Mouse (Mus musculus): ENCODE data around the gene Ddx58. TPM values are rescaled to one million over a fixed set of nuclear protein-coding genes. Genes with fewer than 3 reads are reported as not detected.

The Ddx58 gene
- total and polyA plus RNA-seq, 2 experiments from 2014 or later = 3.0 to 6.4 TPM

GRCm38 (mm10) chr4:40278880-40279275 lies 39.2 kb upstream of the Ddx58 start:
- DNase-seq (ENCODE audit: low spot score) (no peak), ATAC-seq (ENCODE audit: low FRiP score) (peak; percentile 82)
- Histone ChIP-seq H3K36me3 (ENCODE audit: insufficient read depth, low read length) (peaks cover 10% of the 10 kb centered on the region; the same call in 1 of the 2 replicates), H3K4me2 (ENCODE audit: low read depth, low read length, poor library complexity, severe bottlenecking) (peak overlapping the region; percentile 91), H3K9ac (replicated peaks; ENCODE audit: low read length, poor library complexity, severe bottlenecking) (peak overlapping the region; percentile 81), H3K9me3 (ENCODE audit: low read length) (no peaks in the 10 kb centered on the region), H3K4me3 (ENCODE audit: low read depth, low read length) (peak overlapping the region; percentile 96), H3K4me1 (ENCODE audit: insufficient read depth, low read length) (0 out of 2 replicates have a peak, but pooled peaks cover 5% of the 10 kb centered on the region), H3K27me3 (ENCODE audit: insufficient read depth, low read length) (no peaks in the 10 kb centered on the region), H3K27ac (ENCODE audit: low read depth, low read length) (peak overlapping the region; percentile 62; the same call in 1 of the 2 replicates)
- no peak for TF ChIP-seq CTCF (IDR thresholded peaks at IDR 0.05)
- under 1% methylated on average over 21 of the region's 21 CpGs for WGBS

- under 1% methylated on average over 38 of the region's 38 CpGs for WGBS
- Histone ChIP-seq H3K36me3 (ENCODE audit: insufficient read depth, low read length) (0 out of 2 replicates have a peak, but pooled peaks cover 3% of the 10 kb centered on the region), H3K27ac (ENCODE audit: low read depth, low read length) (peak within 1 kb of the TSS; percentile 97), H3K4me1 (ENCODE audit: insufficient read depth, low read length) (peaks cover 7% of the 10 kb centered on the region), H3K4me2 (ENCODE audit: low read depth, low read length, poor library complexity, severe bottlenecking) (peak within 1 kb of the TSS; percentile 83), H3K9ac (replicated peaks; ENCODE audit: low read length, poor library complexity, severe bottlenecking) (peak within 1 kb of the TSS; percentile 92), H3K9me3 (ENCODE audit: low read length) (no peaks in the 10 kb centered on the region), H3K27me3 (ENCODE audit: insufficient read depth, low read length) (no peaks in the 10 kb centered on the region), H3K4me3 (ENCODE audit: low read depth, low read length) (peak within 1 kb of the TSS; percentile 82)
- ATAC-seq (ENCODE audit: low FRiP score) (peak; percentile 95), DNase-seq (ENCODE audit: low spot score) (peak; percentile 98)
- no peak for TF ChIP-seq CTCF (IDR thresholded peaks at IDR 0.05)
These were observed 29.9 kb upstream of the Ddx58 start, which contains the start of the genes Smim27 and Topors for GRCm38 (mm10) chr4:40269430-40270032. Gene Smim27, plus strand, starts transcription at chr4:40269579. Gene Topors, minus strand, starts transcription at chr4:40269850.

- Histone ChIP-seq H3K9ac (replicated peaks; ENCODE audit: low read length, poor library complexity, severe bottlenecking) (peak overlapping the region; percentile 92), H3K27me3 (ENCODE audit: insufficient read depth, low read length) (no peaks in the 10 kb centered on the region), H3K4me3 (ENCODE audit: low read depth, low read length) (peak overlapping the region; percentile 82), H3K36me3 (ENCODE audit: insufficient read depth, low read length) (0 out of 2 replicates have a peak, but pooled peaks cover 3% of the 10 kb centered on the region), H3K27ac (ENCODE audit: low read depth, low read length) (peak overlapping the region; percentile 97), H3K4me1 (ENCODE audit: insufficient read depth, low read length) (peaks cover 7% of the 10 kb centered on the region), H3K9me3 (ENCODE audit: low read length) (no peaks in the 10 kb centered on the region), H3K4me2 (ENCODE audit: low read depth, low read length, poor library complexity, severe bottlenecking) (peak overlapping the region; percentile 83)
- 1% methylated on average over 16 of the region's 16 CpGs for WGBS
- ATAC-seq (ENCODE audit: low FRiP score) (0 out of 2 replicates have a peak, but pooled peaks have one; percentile 1), DNase-seq (ENCODE audit: low spot score) (no peak)
- TF ChIP-seq CTCF (IDR thresholded peaks at IDR 0.05) = no peak
These were observed 29.2 kb upstream of the Ddx58 start for GRCm38 (mm10) chr4:40268835-40269234.

GRCm38 (mm10) chr4:40268204-40268813 lies 28.7 kb upstream of the Ddx58 start:
- Histone ChIP-seq H3K27ac (ENCODE audit: low read depth, low read length) (peak overlapping the region; percentile 97), H3K9me3 (ENCODE audit: low read length) (no peaks in the 10 kb centered on the region), H3K27me3 (ENCODE audit: insufficient read depth, low read length) (no peaks in the 10 kb centered on the region), H3K4me1 (ENCODE audit: insufficient read depth, low read length) (peaks cover 7% of the 10 kb centered on the region), H3K4me2 (ENCODE audit: low read depth, low read length, poor library complexity, severe bottlenecking) (peak overlapping the region; percentile 83), H3K36me3 (ENCODE audit: insufficient read depth, low read length) (0 out of 2 replicates have a peak, but pooled peaks cover 3% of the 10 kb centered on the region), H3K4me3 (ENCODE audit: low read depth, low read length) (peak overlapping the region; percentile 82), H3K9ac (replicated peaks; ENCODE audit: low read length, poor library complexity, severe bottlenecking) (peak overlapping the region; percentile 92)
- DNase-seq (ENCODE audit: low spot score) (peak; percentile 96), ATAC-seq (ENCODE audit: low FRiP score) (peak; percentile 90)
- TF ChIP-seq CTCF (IDR thresholded peaks at IDR 0.05) = peak; percentile 67
- WGBS = under 1% methylated on average over 49 of the region's 50 CpGs

GRCm38 (mm10) chr4:40267681-40268080 lies 28.1 kb upstream of the Ddx58 start:
- H3K4me1 ChIP-seq (ENCODE audit: insufficient read depth, low read length) = peaks cover 7% of the 10 kb centered on the region
- no peak for DNase-seq (ENCODE audit: low spot score)
- peak overlapping the region; percentile 97 for H3K27ac ChIP-seq (ENCODE audit: low read depth, low read length)
- peak overlapping the region; percentile 83 for H3K4me2 ChIP-seq (ENCODE audit: low read depth, low read length, poor library complexity, severe bottlenecking)
- H3K36me3 ChIP-seq (ENCODE audit: insufficient read depth, low read length) = 0 out of 2 replicates have a peak, but pooled peaks cover 3% of the 10 kb centered on the region
- H3K9ac ChIP-seq (replicated peaks; ENCODE audit: low read length, poor library complexity, severe bottlenecking) = peak overlapping the region; percentile 92
- no peaks in the 10 kb centered on the region for H3K9me3 ChIP-seq (ENCODE audit: low read length)
- peak; percentile 7; the same call in 1 of the 2 replicates for ATAC-seq (ENCODE audit: low FRiP score)
- H3K27me3 ChIP-seq (ENCODE audit: insufficient read depth, low read length) = no peaks in the 10 kb centered on the region
- no peak for TF ChIP-seq CTCF (IDR thresholded peaks at IDR 0.05)
- WGBS = 55% methylated on average over 7 of the region's 7 CpGs
- peak overlapping the region; percentile 82 for H3K4me3 ChIP-seq (ENCODE audit: low read depth, low read length)

GRCm38 (mm10) chr4:40264321-40264720 lies 24.7 kb upstream of the Ddx58 start:
- Histone ChIP-seq H3K9me3 (ENCODE audit: low read length) (no peaks in the 10 kb centered on the region), H3K4me2 (ENCODE audit: low read depth, low read length, poor library complexity, severe bottlenecking) (no peak overlapping the region), H3K4me3 (ENCODE audit: low read depth, low read length) (no peak overlapping the region), H3K36me3 (ENCODE audit: insufficient read depth, low read length) (peaks cover 25% of the 10 kb centered on the region), H3K9ac (replicated peaks; ENCODE audit: low read length, poor library complexity, severe bottlenecking) (no peak overlapping the region), H3K4me1 (ENCODE audit: insufficient read depth, low read length) (peaks cover 7% of the 10 kb centered on the region), H3K27me3 (ENCODE audit: insufficient read depth, low read length) (no peaks in the 10 kb centered on the region), H3K27ac (ENCODE audit: low read depth, low read length) (no peak overlapping the region)
- no peak for TF ChIP-seq CTCF (IDR thresholded peaks at IDR 0.05)
- ATAC-seq (ENCODE audit: low FRiP score) (no peak), DNase-seq (ENCODE audit: low spot score) (no peak)
- WGBS = 66% methylated on average over 1 of the region's 1 CpGs

All from midbrain, postnatal 0 days (tissue).